Comparison of ENCODE assay signal across 22 mouse cellular contexts in the genomic region with DNA sequence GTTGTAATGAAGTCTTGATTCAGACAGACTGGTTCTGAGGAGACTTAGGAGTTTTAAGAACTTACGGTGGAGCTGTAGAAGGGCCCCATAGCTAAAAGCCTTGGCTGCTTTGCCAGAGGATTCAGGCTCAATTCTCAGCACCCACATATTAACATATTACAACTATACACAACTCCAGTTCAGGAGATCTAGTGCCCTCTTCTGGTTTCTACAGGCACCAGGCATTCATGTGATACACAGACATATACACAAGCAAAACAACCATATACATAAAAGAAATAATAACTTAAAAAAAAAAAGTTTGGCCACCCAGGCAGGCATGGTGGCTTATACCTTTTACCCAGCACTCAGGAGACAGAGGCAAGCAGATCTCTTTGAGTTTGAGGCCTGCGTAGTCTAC. TPM values are rescaled to one million over a fixed set of nuclear protein-coding genes. Genes with fewer than 3 reads are reported as not detected.
"Had no signal": no experiment of that assay in that cellular context is flagged by ENCODE, and none has a peak within 500 bp of the region (broad histone marks: within the 10 kb centered on the region; RNA-seq: fewer than 3 reads in every experiment).

No protein-coding gene starts in this region.

- H3K4me3 ChIP-seq: kidney, embryonic 15.5 days; limb, embryonic 12.5 days; limb, embryonic 15.5 days; liver, embryonic 12.5 days; liver, embryonic 15.5 days; neural tube, embryonic 12.5 days had no signal

- H3K9ac ChIP-seq: kidney, embryonic 15.5 days; limb, embryonic 12.5 days; limb, embryonic 15.5 days; liver, embryonic 12.5 days; liver, embryonic 15.5 days; neural tube, embryonic 12.5 days had no signal

- H3K9me3 ChIP-seq: kidney, embryonic 15.5 days; limb, embryonic 12.5 days; limb, embryonic 15.5 days; liver, embryonic 15.5 days; neural tube, embryonic 12.5 days had no signal

- H3K27ac ChIP-seq: kidney, embryonic 15.5 days; limb, embryonic 12.5 days; limb, embryonic 15.5 days; liver, embryonic 12.5 days; liver, embryonic 15.5 days; neural tube, embryonic 12.5 days had no signal

- DNase-seq: kidney, adult 11 months; kidney, adult 8-10 months; kidney, postnatal 10 days; kidney, postnatal 36 days; left cerebral cortex, postnatal 4 days; lung, adult 2 months; lung, postnatal 14 days; lung, postnatal 4 days; midbrain, embryonic 14.5 days; thymus, adult 18-20 months; thymus, postnatal 36 days had no signal

- ATAC-seq: liver, embryonic 12.5 days had no signal

- H3K4me2 ChIP-seq: kidney, embryonic 15.5 days; limb, embryonic 12.5 days; limb, embryonic 15.5 days; liver, embryonic 12.5 days; liver, embryonic 15.5 days; neural tube, embryonic 12.5 days had no signal

- H3K36me3 ChIP-seq: kidney, embryonic 15.5 days; limb, embryonic 12.5 days; limb, embryonic 15.5 days; liver, embryonic 12.5 days; liver, embryonic 15.5 days; neural tube, embryonic 12.5 days had no signal

RNA-seq across cellular contexts. Expression of gene Asic1, which starts 2.6 kb away (rescaled TPM):
- total RNA-seq: megakaryocyte progenitor cell, adult 5-6 weeks had no signal

RNA-seq across cellular contexts. Expression of gene Gm17349, which starts 37.7 kb away (rescaled TPM):
- total RNA-seq: left cerebral cortex, postnatal 4 days; megakaryocyte progenitor cell, adult 5-6 weeks; megakaryocyte-erythroid progenitor cell, adult 5-6 weeks had no signal
- polyA plus RNA-seq: kidney, embryonic 15.5 days; limb, embryonic 12.5 days; limb, embryonic 15.5 days; liver, embryonic 12.5 days; liver, embryonic 15.5 days; lung, adult 2 months; lung, embryonic 16.5 days; midbrain, embryonic 14.5 days; neural tube, embryonic 12.5 days; stomach, embryonic 16.5 days; testis, adult 2 months had no signal
